Mouse (Mus musculus): ENCODE results near the gene Haus8. TPM values are rescaled to one million over a fixed set of nuclear protein-coding genes. Genes with fewer than 3 reads are reported as not detected.

The Haus8 gene
- total and polyA plus RNA-seq, 2 experiments: 2.8 to 4.0 TPM

- DNase-seq (ENCODE audit: extremely low read depth, low read depth, low spot score): peak; percentile 77
- peak overlapping the region; percentile 63 for H3K27ac ChIP-seq (replicated peaks; ENCODE audit: insufficient read depth, low read depth, low read length)
- WGBS: 6% methylated on average over 1 of the region's 1 CpGs
- TF ChIP-seq CTCF (IDR thresholded peaks at IDR 0.05; ENCODE audit: low read depth, low read length): no peak
- no peak for TF ChIP-seq POLR2A (IDR thresholded peaks at IDR 0.05; ENCODE audit: extremely low read depth, insufficient read depth, low read length)
- H3K4me1 ChIP-seq (ENCODE audit: control insufficient read depth, insufficient read depth, low read length): peaks cover 31% of the 10 kb centered on the region
- H3K9ac ChIP-seq (ENCODE audit: low read depth, low read length): no peak overlapping the region
- H3K27me3 ChIP-seq (ENCODE audit: control insufficient read depth, insufficient read depth, low read length): no peaks in the 10 kb centered on the region
- H3K36me3 ChIP-seq (ENCODE audit: control insufficient read depth, insufficient read depth, low read length): no peaks in the 10 kb centered on the region
- no peaks in the 10 kb centered on the region for H3K79me2 ChIP-seq (ENCODE audit: control insufficient read depth, insufficient read depth, low read length)
- H3K4me3 ChIP-seq (ENCODE audit: insufficient read depth, low read depth, low read length): no peak overlapping the region
Observed at GRCm38 (mm10) chr8:71312700-71313099, 40.0 kb upstream of the Haus8 start.

GRCm38 (mm10) chr8:71310446-71310845 is 37.7 kb upstream of the Haus8 start:
- Histone ChIP-seq H3K9ac (ENCODE audit: low read depth, low read length) (no peak overlapping the region), H3K27me3 (ENCODE audit: control insufficient read depth, insufficient read depth, low read length) (no peaks in the 10 kb centered on the region), H3K79me2 (ENCODE audit: control insufficient read depth, insufficient read depth, low read length) (0 out of 2 replicates have a peak, but pooled peaks cover 4% of the 10 kb centered on the region), H3K4me3 (ENCODE audit: insufficient read depth, low read depth, low read length) (no peak overlapping the region), H3K36me3 (ENCODE audit: control insufficient read depth, insufficient read depth, low read length) (no peaks in the 10 kb centered on the region), H3K27ac (replicated peaks; ENCODE audit: insufficient read depth, low read depth, low read length) (no peak overlapping the region), H3K4me1 (ENCODE audit: control insufficient read depth, insufficient read depth, low read length) (peaks cover 31% of the 10 kb centered on the region)
- TF ChIP-seq POLR2A (IDR thresholded peaks at IDR 0.05; ENCODE audit: extremely low read depth, insufficient read depth, low read length) (no peak), CTCF (IDR thresholded peaks at IDR 0.05; ENCODE audit: low read depth, low read length) (no peak)
- DNase-seq (ENCODE audit: extremely low read depth, low read depth, low spot score): peak; percentile 29
- 73% methylated on average over 6 of the region's 6 CpGs for WGBS

GRCm38 (mm10) chr8:71307913-71308312 is 35.2 kb upstream of the Haus8 start:
- WGBS: 23% methylated on average over 4 of the region's 4 CpGs

GRCm38 (mm10) chr8:71307371-71307770 is 34.6 kb upstream of the Haus8 start:
- DNase-seq (ENCODE audit: extremely low read depth, low read depth, low spot score): peak; percentile 40
- Histone ChIP-seq H3K27me3 (ENCODE audit: control insufficient read depth, insufficient read depth, low read length) (no peaks in the 10 kb centered on the region), H3K9ac (ENCODE audit: low read depth, low read length) (no peak overlapping the region), H3K36me3 (ENCODE audit: control insufficient read depth, insufficient read depth, low read length) (no peaks in the 10 kb centered on the region), H3K27ac (replicated peaks; ENCODE audit: insufficient read depth, low read depth, low read length) (peak overlapping the region; percentile 65), H3K4me3 (ENCODE audit: insufficient read depth, low read depth, low read length) (no peak overlapping the region), H3K4me1 (ENCODE audit: control insufficient read depth, insufficient read depth, low read length) (peaks cover 25% of the 10 kb centered on the region), H3K79me2 (ENCODE audit: control insufficient read depth, insufficient read depth, low read length) (0 out of 2 replicates have a peak, but pooled peaks cover 7% of the 10 kb centered on the region)
- TF ChIP-seq POLR2A (IDR thresholded peaks at IDR 0.05; ENCODE audit: extremely low read depth, insufficient read depth, low read length) (no peak), CTCF (IDR thresholded peaks at IDR 0.05; ENCODE audit: low read depth, low read length) (no peak)
- WGBS: 26% methylated on average over 1 of the region's 1 CpGs

More at GRCm38 (mm10) chr8:71307913-71308312, 35.2 kb upstream of the Haus8 start:
- peak; percentile 90 for DNase-seq (ENCODE audit: extremely low read depth, low read depth, low spot score)
- TF ChIP-seq CTCF (IDR thresholded peaks at IDR 0.05; ENCODE audit: low read depth, low read length) (no peak), POLR2A (IDR thresholded peaks at IDR 0.05; ENCODE audit: extremely low read depth, insufficient read depth, low read length) (no peak)
- Histone ChIP-seq H3K27ac (replicated peaks; ENCODE audit: insufficient read depth, low read depth, low read length) (peak overlapping the region; percentile 71), H3K27me3 (ENCODE audit: control insufficient read depth, insufficient read depth, low read length) (no peaks in the 10 kb centered on the region), H3K79me2 (ENCODE audit: control insufficient read depth, insufficient read depth, low read length) (0 out of 2 replicates have a peak, but pooled peaks cover 7% of the 10 kb centered on the region), H3K36me3 (ENCODE audit: control insufficient read depth, insufficient read depth, low read length) (no peaks in the 10 kb centered on the region), H3K4me3 (ENCODE audit: insufficient read depth, low read depth, low read length) (no peak overlapping the region), H3K4me1 (ENCODE audit: control insufficient read depth, insufficient read depth, low read length) (peaks cover 29% of the 10 kb centered on the region), H3K9ac (ENCODE audit: low read depth, low read length) (no peak overlapping the region)

GRCm38 (mm10) chr8:71305988-71306387 is 33.3 kb upstream of the Haus8 start:
- peak; percentile 56 for DNase-seq (ENCODE audit: extremely low read depth, low read depth, low spot score)
- TF ChIP-seq POLR2A (IDR thresholded peaks at IDR 0.05; ENCODE audit: extremely low read depth, insufficient read depth, low read length) (no peak), CTCF (IDR thresholded peaks at IDR 0.05; ENCODE audit: low read depth, low read length) (0 out of 2 replicates have a peak, but pooled peaks have one; percentile 5)
- 42% methylated on average over 1 of the region's 1 CpGs for WGBS
- H3K4me1 ChIP-seq (ENCODE audit: control insufficient read depth, insufficient read depth, low read length): peaks cover 15% of the 10 kb centered on the region
- H3K4me3 ChIP-seq (ENCODE audit: insufficient read depth, low read depth, low read length): no peak overlapping the region
- peak overlapping the region; percentile 25; the same call in 1 of the 2 replicates for H3K27ac ChIP-seq (replicated peaks; ENCODE audit: insufficient read depth, low read depth, low read length)
- no peak overlapping the region for H3K9ac ChIP-seq (ENCODE audit: low read depth, low read length)
- peaks cover 16% of the 10 kb centered on the region; the same call in 1 of the 2 replicates for H3K79me2 ChIP-seq (ENCODE audit: control insufficient read depth, insufficient read depth, low read length)
- no peaks in the 10 kb centered on the region for H3K36me3 ChIP-seq (ENCODE audit: control insufficient read depth, insufficient read depth, low read length)
- no peaks in the 10 kb centered on the region for H3K27me3 ChIP-seq (ENCODE audit: control insufficient read depth, insufficient read depth, low read length)

GRCm38 (mm10) chr8:71303632-71304031 is 30.9 kb upstream of the Haus8 start:
- no peaks in the 10 kb centered on the region for H3K27me3 ChIP-seq (ENCODE audit: control insufficient read depth, insufficient read depth, low read length)
- no peaks in the 10 kb centered on the region for H3K36me3 ChIP-seq (ENCODE audit: control insufficient read depth, insufficient read depth, low read length)
- WGBS: 94% methylated on average over 1 of the region's 1 CpGs
- peaks cover 24% of the 10 kb centered on the region for H3K4me1 ChIP-seq (ENCODE audit: control insufficient read depth, insufficient read depth, low read length)
- H3K27ac ChIP-seq (replicated peaks; ENCODE audit: insufficient read depth, low read depth, low read length): no peak overlapping the region
- DNase-seq (ENCODE audit: extremely low read depth, low read depth, low spot score): no peak
- peaks cover 21% of the 10 kb centered on the region; the same call in 1 of the 2 replicates for H3K79me2 ChIP-seq (ENCODE audit: control insufficient read depth, insufficient read depth, low read length)
- H3K4me3 ChIP-seq (ENCODE audit: insufficient read depth, low read depth, low read length): no peak overlapping the region
- H3K9ac ChIP-seq (ENCODE audit: low read depth, low read length): no peak overlapping the region
- TF ChIP-seq POLR2A (IDR thresholded peaks at IDR 0.05; ENCODE audit: extremely low read depth, insufficient read depth, low read length) (no peak), CTCF (IDR thresholded peaks at IDR 0.05; ENCODE audit: low read depth, low read length) (no peak)
